Mouse (Mus musculus): Measurements from ENCODE around the gene Txlna. TPM values are rescaled to one million over a fixed set of nuclear protein-coding genes. Genes with fewer than 3 reads are reported as not detected.

Gene Txlna
- polyA plus RNA-seq, 1 experiment from 2014 or later, result 45.4 TPM

DNA sequence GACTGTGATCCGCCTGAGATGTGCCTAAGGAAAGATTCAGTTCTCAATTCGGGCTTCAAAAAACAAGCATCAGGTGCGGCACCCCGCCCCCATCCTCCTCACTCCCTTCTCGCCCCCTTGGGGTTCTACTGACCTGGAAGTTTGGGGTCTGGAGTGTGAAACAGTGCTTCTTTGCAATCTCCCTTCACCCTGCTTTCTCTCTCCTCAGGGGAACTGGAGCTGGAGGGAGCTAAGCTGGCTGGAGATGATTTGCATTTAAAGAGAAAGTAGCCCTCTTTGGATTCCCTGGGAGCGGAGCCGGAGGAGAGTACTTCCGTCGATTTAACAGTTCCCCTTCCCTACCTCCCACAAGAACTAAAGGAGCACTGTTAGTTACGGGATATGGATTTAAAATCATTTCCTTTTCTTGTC, 17.2 kb downstream of the Txlna start, which contains the start of gene Ccdc28b:
Gene Ccdc28b, minus strand, starts transcription at position 267 of the 411 bp plus-strand sequence.
- WGBS (ENCODE audit: insufficient replicate concordance), result 2% methylated on average over 10 of the region's 10 CpGs

DNA sequence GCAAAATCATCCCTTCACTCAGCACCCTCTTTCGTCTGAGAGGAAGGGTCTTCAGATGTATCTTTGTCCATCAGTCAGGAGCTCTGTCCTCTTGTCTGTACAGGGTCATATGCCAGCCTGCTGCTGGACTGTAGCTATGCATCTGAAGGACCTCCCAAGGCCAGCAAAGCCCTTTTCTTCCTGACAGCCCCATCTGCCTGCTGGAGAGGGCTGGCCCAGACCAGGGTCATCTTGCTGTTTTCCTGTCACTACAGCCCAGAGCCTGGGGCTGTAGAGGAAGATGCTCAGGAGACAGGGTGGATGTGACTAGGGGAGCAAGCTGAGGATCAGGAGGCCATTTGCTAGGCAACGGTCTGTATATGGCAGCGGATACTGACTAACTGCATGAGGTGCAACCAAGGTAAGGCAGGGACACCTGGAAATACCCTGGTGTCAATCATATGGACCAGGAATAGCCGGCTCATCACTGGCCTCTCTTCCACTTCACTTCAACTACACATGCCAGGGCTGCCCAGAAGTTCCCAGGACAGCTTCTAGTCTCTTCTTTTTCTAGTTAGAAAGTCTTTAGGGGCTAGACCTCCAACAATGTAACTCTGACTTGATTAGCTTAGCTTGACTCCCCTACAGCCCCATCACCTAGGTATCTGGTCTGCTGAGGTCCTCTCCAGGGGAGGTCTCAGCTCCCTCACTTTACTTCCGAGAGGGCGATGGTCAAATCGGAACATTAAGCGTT, 17.9 kb downstream of the Txlna start:
- Histone ChIP-seq H3K9ac (peak overlapping the region; percentile 74), H3K4me3 (peak overlapping the region; percentile 69), H3K9me3 (replicated peaks) (no peaks in the 10 kb centered on the region), H3K27me3 (replicated peaks) (no peaks in the 10 kb centered on the region), H3K4me2 (peak overlapping the region; percentile 88), H3K4me1 (peaks cover 67% of the 10 kb centered on the region), H3K36me3 (peaks cover 20% of the 10 kb centered on the region), H3K27ac (peak overlapping the region; percentile 79)
- ATAC-seq, result no peak
- WGBS (ENCODE audit: insufficient replicate concordance), result 25% methylated on average over 8 of the region's 8 CpGs

More for the DNA sequence above, 17.2 kb downstream of the Txlna start, which contains the start of gene Ccdc28b:
- Histone ChIP-seq H3K4me2 (peak within 1 kb of the TSS; percentile 88), H3K4me3 (peak within 1 kb of the TSS; percentile 69), H3K9me3 (replicated peaks) (no peaks in the 10 kb centered on the region), H3K36me3 (peaks cover 27% of the 10 kb centered on the region), H3K27me3 (replicated peaks) (no peaks in the 10 kb centered on the region), H3K9ac (peak within 1 kb of the TSS; percentile 74), H3K27ac (peak within 1 kb of the TSS; percentile 79), H3K4me1 (peaks cover 60% of the 10 kb centered on the region)
- ATAC-seq, result no peak

DNA sequence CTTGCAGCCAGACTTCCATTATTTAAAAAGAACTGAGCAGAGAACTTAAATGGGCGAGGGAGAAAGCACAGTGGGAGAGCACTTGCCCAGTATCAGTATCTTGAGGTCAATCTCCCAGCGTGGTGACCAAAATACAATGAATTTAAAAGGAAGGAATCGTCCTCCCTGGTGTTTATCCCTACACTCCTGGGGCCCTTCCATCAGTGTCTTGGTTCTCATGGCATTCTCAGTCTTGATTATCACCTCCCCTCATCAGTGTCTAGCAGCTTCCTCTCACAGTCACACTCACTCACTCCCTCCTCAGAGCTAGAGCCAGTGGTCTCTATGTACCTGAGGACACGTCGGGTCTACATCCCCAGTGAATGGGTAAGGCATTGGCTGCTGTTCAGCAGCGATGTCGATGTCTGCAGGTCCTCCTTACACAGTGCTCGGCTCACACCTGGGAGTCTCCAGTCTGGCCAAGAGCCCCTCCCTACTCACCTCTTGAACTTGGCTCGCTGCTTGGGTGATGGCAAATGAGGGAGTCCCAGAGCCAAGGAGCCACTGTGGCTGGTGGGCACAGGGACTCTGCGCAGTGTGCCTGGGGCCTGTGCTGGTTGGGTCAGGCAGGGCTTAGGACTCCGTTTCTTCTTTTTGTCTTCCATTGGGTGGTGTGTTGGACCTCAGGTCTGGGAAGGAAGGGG, 18.6 kb downstream of the Txlna start:
- peaks cover 16% of the 10 kb centered on the region for H3K36me3 ChIP-seq
- H3K27ac ChIP-seq, result no peak overlapping the region
- WGBS (ENCODE audit: insufficient replicate concordance), result 72% methylated on average over 11 of the region's 11 CpGs
- peak overlapping the region; percentile 74; the same call in 1 of the 2 replicates for H3K9ac ChIP-seq
- H3K4me3 ChIP-seq, result no peak overlapping the region
- no peaks in the 10 kb centered on the region for H3K27me3 ChIP-seq (replicated peaks)
- H3K9me3 ChIP-seq (replicated peaks), result no peaks in the 10 kb centered on the region
- H3K4me2 ChIP-seq, result peak overlapping the region; percentile 88; the same call in 1 of the 2 replicates
- no peak for ATAC-seq
- peaks cover 74% of the 10 kb centered on the region for H3K4me1 ChIP-seq

DNA sequence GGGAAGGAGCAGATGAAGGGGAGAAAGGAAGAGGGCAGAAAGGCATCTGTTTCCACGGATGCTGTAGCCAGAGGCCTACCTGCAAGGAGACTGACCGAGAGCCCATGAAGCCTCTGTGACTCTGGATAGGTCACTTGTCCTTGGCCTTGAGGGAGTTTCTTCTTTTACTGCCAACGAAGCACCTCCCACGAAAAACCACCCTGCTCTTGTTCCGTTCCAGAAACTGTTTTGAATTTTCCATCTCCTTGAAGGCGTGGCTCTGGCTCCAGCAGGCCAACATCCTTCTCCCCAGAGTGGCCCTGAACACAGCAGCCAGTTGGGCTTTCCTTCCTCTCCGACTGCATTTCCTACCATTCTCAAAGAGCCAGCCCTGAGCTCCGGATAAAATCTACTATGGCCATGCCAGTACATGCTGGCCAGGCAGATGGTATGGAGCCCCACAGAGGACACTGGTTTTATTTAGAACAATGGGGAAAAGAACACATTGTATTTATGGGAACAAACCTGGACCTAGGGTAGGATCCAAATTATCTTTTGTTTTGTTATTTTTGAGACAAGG, 19.5 kb downstream of the Txlna start:
- WGBS (ENCODE audit: insufficient replicate concordance), result 64% methylated on average over 8 of the region's 8 CpGs

DNA sequence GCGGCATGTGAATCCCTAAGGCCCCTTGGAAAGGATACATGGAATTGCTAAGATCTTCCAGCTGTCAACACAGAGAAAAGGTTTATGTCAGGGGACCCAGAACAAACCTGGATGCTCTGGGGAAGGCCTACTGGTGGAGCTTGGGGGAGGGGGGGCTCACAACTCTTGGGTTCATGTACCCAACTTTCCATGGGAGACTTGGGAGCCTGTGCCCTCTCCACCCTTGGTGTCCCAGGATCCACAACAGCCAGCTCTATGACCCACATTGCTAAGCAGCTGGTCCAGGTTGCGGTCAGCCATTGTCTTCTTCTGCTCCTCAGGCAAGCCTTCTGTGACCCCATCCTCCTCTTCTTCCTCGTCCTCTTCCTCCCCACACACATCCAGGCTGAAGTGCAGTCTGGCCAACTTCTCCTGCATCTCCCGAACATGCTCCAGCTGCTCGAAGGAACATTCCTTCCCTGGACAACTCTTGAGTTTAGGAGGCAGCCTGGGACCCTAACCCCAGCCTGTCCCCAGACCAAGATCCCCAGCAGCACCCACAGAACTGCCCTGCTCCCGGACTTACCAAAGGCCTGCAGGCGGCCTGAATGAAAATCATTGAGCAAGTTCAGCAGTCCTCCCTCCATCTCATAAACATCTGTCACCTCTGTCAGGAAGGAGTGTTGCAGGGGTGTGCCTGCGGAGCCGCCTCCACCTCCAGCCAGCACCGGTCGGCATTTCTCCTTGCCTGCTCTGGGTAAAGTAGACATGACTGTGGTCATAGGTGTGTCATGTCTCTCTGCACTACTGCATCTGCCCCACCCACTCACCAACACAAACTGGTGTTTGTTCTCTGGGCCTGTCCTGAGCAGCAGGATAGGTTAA, 20.2 kb downstream of the Txlna start:
- WGBS (ENCODE audit: insufficient replicate concordance), result 79% methylated on average over 11 of the region's 11 CpGs
- peaks cover 61% of the 10 kb centered on the region for H3K4me1 ChIP-seq
- H3K9me3 ChIP-seq (replicated peaks), result no peaks in the 10 kb centered on the region
- H3K9ac ChIP-seq, result no peak overlapping the region
- no peak overlapping the region for H3K4me2 ChIP-seq
- ATAC-seq, result no peak
- H3K36me3 ChIP-seq, result peaks cover 19% of the 10 kb centered on the region
- no peaks in the 10 kb centered on the region for H3K27me3 ChIP-seq (replicated peaks)
- no peak overlapping the region for H3K4me3 ChIP-seq
- no peak overlapping the region for H3K27ac ChIP-seq

More for the DNA sequence above, 19.5 kb downstream of the Txlna start:
- no peak overlapping the region for H3K27ac ChIP-seq
- H3K9me3 ChIP-seq (replicated peaks), result no peaks in the 10 kb centered on the region
- peaks cover 68% of the 10 kb centered on the region for H3K4me1 ChIP-seq
- no peak overlapping the region for H3K4me3 ChIP-seq
- no peak for ATAC-seq
- no peak overlapping the region for H3K4me2 ChIP-seq
- H3K9ac ChIP-seq, result no peak overlapping the region
- no peaks in the 10 kb centered on the region for H3K27me3 ChIP-seq (replicated peaks)
- peaks cover 17% of the 10 kb centered on the region for H3K36me3 ChIP-seq

DNA sequence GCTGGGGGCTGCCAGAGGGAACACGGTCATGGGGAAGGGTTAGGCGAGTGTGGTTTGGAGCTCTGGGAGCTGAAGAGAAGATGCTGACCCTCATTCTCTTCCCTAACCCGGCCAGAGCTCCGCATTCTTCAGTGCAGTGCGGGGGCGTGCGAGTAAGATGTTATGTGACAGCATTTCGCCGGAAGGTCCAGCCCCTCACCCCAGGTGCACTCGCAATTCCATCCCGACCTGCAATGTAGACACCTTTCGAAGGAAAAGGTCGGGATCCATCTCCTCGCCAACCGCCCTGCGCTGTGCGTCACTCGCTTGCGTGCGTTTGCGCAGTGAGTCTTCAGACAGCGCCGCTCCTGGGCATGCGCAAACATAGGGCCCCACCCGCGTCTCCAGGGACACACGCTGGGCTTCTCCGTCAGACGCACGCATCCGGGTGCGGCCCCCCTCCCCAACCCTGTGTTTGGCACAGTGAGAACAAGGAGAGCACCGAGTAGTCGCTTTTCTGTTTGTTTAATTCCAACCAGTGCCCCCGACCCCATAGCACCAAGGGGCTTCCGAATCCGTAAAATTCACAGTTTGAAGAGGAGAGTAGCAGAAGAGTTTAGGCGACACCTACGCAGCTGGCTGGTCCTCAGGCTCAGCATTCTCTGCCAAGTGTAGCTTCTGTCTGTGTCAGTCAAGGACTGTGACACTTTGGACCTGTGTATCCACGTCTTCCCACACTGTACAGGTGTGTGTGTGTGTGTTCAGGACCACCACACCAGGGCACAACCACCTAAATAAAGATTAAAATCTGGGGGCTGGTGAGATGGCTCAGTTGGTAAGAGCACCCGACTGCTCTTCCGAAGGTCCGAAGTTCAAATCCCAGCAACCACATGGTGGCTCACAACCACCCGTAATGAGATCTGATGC, 21.8 kb downstream of the Txlna start, which contains the start of gene Iqcc:
Gene Iqcc, minus strand, starts transcription at position 314 of the 906 bp plus-strand sequence.
- Histone ChIP-seq H3K4me3 (peak within 1 kb of the TSS; percentile 74), H3K9ac (peak within 1 kb of the TSS; percentile 86), H3K4me2 (peak within 1 kb of the TSS; percentile 91), H3K4me1 (peaks cover 47% of the 10 kb centered on the region), H3K27me3 (replicated peaks) (no peaks in the 10 kb centered on the region), H3K27ac (peak within 1 kb of the TSS; percentile 82), H3K9me3 (replicated peaks) (no peaks in the 10 kb centered on the region), H3K36me3 (peaks cover 24% of the 10 kb centered on the region)
- WGBS (ENCODE audit: insufficient replicate concordance), result 5% methylated on average over 44 of the region's 44 CpGs
- peak; percentile 91 for ATAC-seq

DNA sequence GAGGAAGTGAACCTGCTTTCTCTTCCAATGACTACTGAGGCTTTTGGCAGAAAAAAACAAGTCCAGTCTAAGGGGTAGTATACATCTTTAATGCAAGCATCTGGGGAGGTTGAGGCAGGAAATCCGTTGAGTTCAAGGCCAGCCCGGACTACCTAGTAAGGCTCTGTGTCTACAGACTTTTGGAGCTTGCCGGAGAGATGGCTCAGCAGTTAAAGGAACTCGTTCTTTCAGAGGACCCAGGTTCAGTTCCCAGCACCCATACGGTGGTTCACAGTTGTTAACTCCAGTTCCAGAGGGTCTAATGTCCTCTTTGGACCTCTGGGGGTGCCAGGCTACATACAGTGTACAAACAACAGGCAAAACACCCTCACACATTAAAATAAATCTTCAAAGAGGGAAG, 22.8 kb downstream of the Txlna start:
- peak overlapping the region; percentile 74 for H3K4me3 ChIP-seq
- H3K9me3 ChIP-seq (replicated peaks), result no peaks in the 10 kb centered on the region
- peak overlapping the region; percentile 82 for H3K27ac ChIP-seq
- peak overlapping the region; percentile 91 for H3K4me2 ChIP-seq
- H3K27me3 ChIP-seq (replicated peaks), result no peaks in the 10 kb centered on the region
- peaks cover 28% of the 10 kb centered on the region for H3K36me3 ChIP-seq
- 86% methylated on average over 5 of the region's 5 CpGs for WGBS (ENCODE audit: insufficient replicate concordance)
- no peak for ATAC-seq
- peaks cover 37% of the 10 kb centered on the region for H3K4me1 ChIP-seq
- peak overlapping the region; percentile 86 for H3K9ac ChIP-seq

DNA sequence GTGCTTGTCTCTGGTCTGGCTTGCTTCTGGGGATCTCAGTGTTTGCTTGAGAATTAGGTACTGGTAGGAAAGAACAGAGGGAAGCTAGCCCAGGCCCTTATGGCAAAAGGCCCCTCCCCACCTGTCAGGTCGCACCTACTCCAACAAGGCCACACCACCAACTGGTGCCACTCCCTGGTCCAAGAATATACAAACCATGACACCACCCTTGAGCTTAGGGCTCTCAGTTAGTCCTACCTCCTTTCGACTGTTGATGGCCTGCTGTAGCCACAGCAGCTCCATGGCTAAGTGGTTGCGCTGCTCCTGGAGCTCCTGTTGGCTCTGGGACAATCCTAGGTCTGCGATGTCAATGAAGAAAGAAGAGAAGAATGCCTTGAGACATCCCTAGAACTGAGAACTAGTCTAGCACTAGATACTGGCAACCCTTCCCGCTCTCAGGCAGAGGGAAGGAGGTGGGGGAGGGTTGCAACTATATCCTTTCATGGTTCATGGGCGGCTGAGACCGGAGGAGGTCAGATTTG, 23.7 kb downstream of the Txlna start:
- H3K4me2 ChIP-seq, result no peak overlapping the region
- H3K4me3 ChIP-seq, result no peak overlapping the region
- WGBS (ENCODE audit: insufficient replicate concordance), result 87% methylated on average over 7 of the region's 7 CpGs
- no peaks in the 10 kb centered on the region for H3K9me3 ChIP-seq (replicated peaks)
- no peak overlapping the region for H3K27ac ChIP-seq
- no peaks in the 10 kb centered on the region for H3K27me3 ChIP-seq (replicated peaks)
- no peak overlapping the region for H3K9ac ChIP-seq
- peaks cover 28% of the 10 kb centered on the region for H3K36me3 ChIP-seq
- no peak for ATAC-seq
- H3K4me1 ChIP-seq, result peaks cover 29% of the 10 kb centered on the region

DNA sequence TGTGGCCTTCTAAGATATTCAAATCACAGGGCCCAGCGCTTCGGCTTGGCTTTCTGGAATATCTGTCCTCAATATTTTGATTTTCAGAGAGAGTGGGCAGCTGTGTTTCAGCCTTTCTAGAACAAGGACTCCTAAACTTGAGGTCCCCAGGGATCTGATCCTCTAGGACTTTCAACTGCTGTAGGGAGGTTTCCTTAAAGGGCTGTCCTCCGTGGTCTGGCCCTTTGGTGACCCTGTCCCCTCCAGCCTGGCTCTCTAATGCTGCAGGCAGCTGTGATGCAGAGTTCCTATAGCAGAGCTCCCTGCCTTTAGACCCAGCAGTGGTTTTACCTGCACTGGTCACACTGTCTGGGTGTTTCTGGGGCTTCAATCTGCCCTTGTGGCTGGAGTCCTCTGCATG, 24.2 kb downstream of the Txlna start:
- no peak for ATAC-seq

DNA sequence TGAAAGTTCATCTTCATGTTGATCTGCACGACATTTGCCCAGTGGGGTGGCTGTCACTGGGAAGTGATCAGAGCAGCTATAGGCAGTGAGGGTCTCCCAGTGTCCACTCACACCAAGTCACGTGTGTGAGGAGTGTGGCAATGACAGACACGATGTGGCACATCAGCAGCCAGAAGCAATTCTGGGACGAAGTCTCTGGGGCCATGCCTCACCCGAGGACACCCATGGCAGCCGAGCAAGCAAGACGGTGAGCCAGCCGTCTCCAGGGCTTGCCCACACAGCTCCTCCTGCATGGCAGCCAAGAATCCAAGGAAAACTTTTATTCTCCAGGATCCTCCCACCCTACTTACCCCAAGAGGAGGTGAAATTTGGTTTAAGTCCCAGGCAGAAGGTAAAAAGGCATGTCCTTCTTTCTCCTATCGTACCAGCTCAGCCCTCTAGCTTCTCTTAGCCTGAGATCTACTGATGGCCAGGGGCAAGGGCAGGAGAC, 25.0 kb downstream of the Txlna start:
- H3K9me3 ChIP-seq (replicated peaks), result no peaks in the 10 kb centered on the region
- no peak overlapping the region for H3K4me3 ChIP-seq
- ATAC-seq, result no peak
- WGBS (ENCODE audit: insufficient replicate concordance), result 81% methylated on average over 9 of the region's 9 CpGs
- H3K36me3 ChIP-seq, result peaks cover 28% of the 10 kb centered on the region
- H3K9ac ChIP-seq, result no peak overlapping the region
- no peak overlapping the region for H3K4me2 ChIP-seq
- no peaks in the 10 kb centered on the region for H3K27me3 ChIP-seq (replicated peaks)
- H3K4me1 ChIP-seq, result peaks cover 21% of the 10 kb centered on the region
- no peak overlapping the region for H3K27ac ChIP-seq

More for the DNA sequence above, 24.2 kb downstream of the Txlna start:
- 86% methylated on average over 3 of the region's 3 CpGs for WGBS (ENCODE audit: insufficient replicate concordance)
- Histone ChIP-seq H3K4me2 (no peak overlapping the region), H3K27ac (no peak overlapping the region), H3K9ac (no peak overlapping the region), H3K27me3 (replicated peaks) (no peaks in the 10 kb centered on the region), H3K36me3 (peaks cover 28% of the 10 kb centered on the region), H3K4me1 (peaks cover 27% of the 10 kb centered on the region), H3K9me3 (replicated peaks) (no peaks in the 10 kb centered on the region), H3K4me3 (no peak overlapping the region)
